Mouse (Mus musculus): ENCODE measurements around the gene Hist1h4c.
"Not testable (repeated sequence)": the region's sequence is repeated elsewhere in the genome, so short reads cannot be mapped to it uniquely, and the experiment has no call there.

The Hist1h4c gene

GRCm38 (mm10) chr13:23737091-23737490 lies 38.8 kb upstream of the Hist1h4c start:
- Histone ChIP-seq H3K9me3 (ENCODE audit: low read length) (no peaks in the 10 kb centered on the region), H3K36me3 (ENCODE audit: insufficient read depth, low read length) (no peaks in the 10 kb centered on the region), H3K4me3 (replicated peaks; ENCODE audit: low read length) (no peak overlapping the region), H3K27me3 (ENCODE audit: insufficient read depth, low read length) (no peaks in the 10 kb centered on the region), H3K4me1 (replicated peaks; ENCODE audit: low read depth, low read length) (peaks cover 13% of the 10 kb centered on the region)
- no peak for TF ChIP-seq NANOG (IDR thresholded peaks at IDR 0.05; ENCODE audit: borderline replicate concordance, low read length)
- no peak for TF ChIP-seq CTCF (conservative IDR thresholded peaks at IDR 0.05; ENCODE audit: low read length)
- no peak for TF ChIP-seq POU5F1 (IDR thresholded peaks at IDR 0.05; ENCODE audit: borderline replicate concordance, low read length)

- TF ChIP-seq POU5F1 (IDR thresholded peaks at IDR 0.05; ENCODE audit: borderline replicate concordance, low read length), result no peak
- peak; percentile 68 for TF ChIP-seq CTCF (conservative IDR thresholded peaks at IDR 0.05; ENCODE audit: low read length)
- TF ChIP-seq NANOG (IDR thresholded peaks at IDR 0.05; ENCODE audit: borderline replicate concordance, low read length), result no peak
- Histone ChIP-seq H3K4me3 (replicated peaks; ENCODE audit: low read length) (no peak overlapping the region), H3K36me3 (ENCODE audit: insufficient read depth, low read length) (no peaks in the 10 kb centered on the region), H3K9me3 (ENCODE audit: low read length) (no peaks in the 10 kb centered on the region), H3K27me3 (ENCODE audit: insufficient read depth, low read length) (peaks cover 15% of the 10 kb centered on the region), H3K4me1 (replicated peaks; ENCODE audit: low read depth, low read length) (peaks cover 9% of the 10 kb centered on the region)
These were observed 34.0 kb upstream of the Hist1h4c start for GRCm38 (mm10) chr13:23732156-23732804.

- TF ChIP-seq POU5F1 (IDR thresholded peaks at IDR 0.05; ENCODE audit: borderline replicate concordance, low read length) (no peak), NANOG (IDR thresholded peaks at IDR 0.05; ENCODE audit: borderline replicate concordance, low read length) (no peak), CTCF (conservative IDR thresholded peaks at IDR 0.05; ENCODE audit: low read length) (no peak)
- Histone ChIP-seq H3K9me3 (ENCODE audit: low read length) (no peaks in the 10 kb centered on the region), H3K27me3 (ENCODE audit: insufficient read depth, low read length) (peaks cover 17% of the 10 kb centered on the region), H3K36me3 (ENCODE audit: insufficient read depth, low read length) (no peaks in the 10 kb centered on the region), H3K4me1 (replicated peaks; ENCODE audit: low read depth, low read length) (peaks cover 5% of the 10 kb centered on the region; the same call in 1 of the 2 replicates), H3K4me3 (replicated peaks; ENCODE audit: low read length) (no peak overlapping the region)
These were observed 32.2 kb upstream of the Hist1h4c start for GRCm38 (mm10) chr13:23730479-23730878.

- peaks cover 5% of the 10 kb centered on the region; the same call in 1 of the 2 replicates for H3K4me1 ChIP-seq (replicated peaks; ENCODE audit: low read depth, low read length)
- H3K9me3 ChIP-seq (ENCODE audit: low read length), result no peaks in the 10 kb centered on the region
- no peaks in the 10 kb centered on the region for H3K36me3 ChIP-seq (ENCODE audit: insufficient read depth, low read length)
- TF ChIP-seq NANOG (IDR thresholded peaks at IDR 0.05; ENCODE audit: borderline replicate concordance, low read length), result no peak
- TF ChIP-seq CTCF (conservative IDR thresholded peaks at IDR 0.05; ENCODE audit: low read length), result no peak
- no peak for TF ChIP-seq POU5F1 (IDR thresholded peaks at IDR 0.05; ENCODE audit: borderline replicate concordance, low read length)
- no peak overlapping the region for H3K4me3 ChIP-seq (replicated peaks; ENCODE audit: low read length)
- H3K27me3 ChIP-seq (ENCODE audit: insufficient read depth, low read length), result peaks cover 17% of the 10 kb centered on the region
These were observed 31.5 kb upstream of the Hist1h4c start for GRCm38 (mm10) chr13:23729706-23730105.

GRCm38 (mm10) chr13:23729192-23729525 lies 30.9 kb upstream of the Hist1h4c start:
- H3K4me1 ChIP-seq (replicated peaks; ENCODE audit: low read depth, low read length), result peaks cover 5% of the 10 kb centered on the region; the same call in 1 of the 2 replicates
- H3K36me3 ChIP-seq (ENCODE audit: insufficient read depth, low read length), result no peaks in the 10 kb centered on the region
- TF ChIP-seq CTCF (conservative IDR thresholded peaks at IDR 0.05; ENCODE audit: low read length) (no peak), NANOG (IDR thresholded peaks at IDR 0.05; ENCODE audit: borderline replicate concordance, low read length) (no peak), POU5F1 (IDR thresholded peaks at IDR 0.05; ENCODE audit: borderline replicate concordance, low read length) (no peak)
- H3K9me3 ChIP-seq (ENCODE audit: low read length), result no peaks in the 10 kb centered on the region
- no peak overlapping the region for H3K4me3 ChIP-seq (replicated peaks; ENCODE audit: low read length)
- H3K27me3 ChIP-seq (ENCODE audit: insufficient read depth, low read length), result peaks cover 17% of the 10 kb centered on the region

GRCm38 (mm10) chr13:23728472-23729191 lies 30.4 kb upstream of the Hist1h4c start:
- Histone ChIP-seq H3K9me3 (ENCODE audit: low read length) (no peaks in the 10 kb centered on the region), H3K27me3 (ENCODE audit: insufficient read depth, low read length) (peaks cover 21% of the 10 kb centered on the region), H3K36me3 (ENCODE audit: insufficient read depth, low read length) (no peaks in the 10 kb centered on the region), H3K4me3 (replicated peaks; ENCODE audit: low read length) (no peak overlapping the region), H3K4me1 (replicated peaks; ENCODE audit: low read depth, low read length) (peaks cover 5% of the 10 kb centered on the region; the same call in 1 of the 2 replicates)
- no peak for TF ChIP-seq POU5F1 (IDR thresholded peaks at IDR 0.05; ENCODE audit: borderline replicate concordance, low read length)
- TF ChIP-seq NANOG (IDR thresholded peaks at IDR 0.05; ENCODE audit: borderline replicate concordance, low read length), result no peak
- no peak for TF ChIP-seq CTCF (conservative IDR thresholded peaks at IDR 0.05; ENCODE audit: low read length)

GRCm38 (mm10) chr13:23725213-23725612 lies 27.0 kb upstream of the Hist1h4c start:
- no peaks in the 10 kb centered on the region for H3K36me3 ChIP-seq (ENCODE audit: insufficient read depth, low read length)
- peaks cover 5% of the 10 kb centered on the region; the same call in 1 of the 2 replicates for H3K4me1 ChIP-seq (replicated peaks; ENCODE audit: low read depth, low read length)
- no peaks in the 10 kb centered on the region for H3K9me3 ChIP-seq (ENCODE audit: low read length)
- no peak for TF ChIP-seq NANOG (IDR thresholded peaks at IDR 0.05; ENCODE audit: borderline replicate concordance, low read length)
- TF ChIP-seq POU5F1 (IDR thresholded peaks at IDR 0.05; ENCODE audit: borderline replicate concordance, low read length), result no peak
- no peak for TF ChIP-seq CTCF (conservative IDR thresholded peaks at IDR 0.05; ENCODE audit: low read length)
- H3K27me3 ChIP-seq (ENCODE audit: insufficient read depth, low read length), result peaks cover 21% of the 10 kb centered on the region
- H3K4me3 ChIP-seq (replicated peaks; ENCODE audit: low read length), result no peak overlapping the region

- Histone ChIP-seq H3K9me3 (ENCODE audit: low read length) (no peaks in the 10 kb centered on the region), H3K27me3 (ENCODE audit: insufficient read depth, low read length) (peaks cover 19% of the 10 kb centered on the region), H3K36me3 (ENCODE audit: insufficient read depth, low read length) (no peaks in the 10 kb centered on the region), H3K4me1 (replicated peaks; ENCODE audit: low read depth, low read length) (peaks cover 4% of the 10 kb centered on the region; the same call in 1 of the 2 replicates), H3K4me3 (replicated peaks; ENCODE audit: low read length) (no peak overlapping the region)
- TF ChIP-seq CTCF (conservative IDR thresholded peaks at IDR 0.05; ENCODE audit: low read length) (no peak), NANOG (IDR thresholded peaks at IDR 0.05; ENCODE audit: borderline replicate concordance, low read length) (no peak), POU5F1 (IDR thresholded peaks at IDR 0.05; ENCODE audit: borderline replicate concordance, low read length) (no peak)
These were observed 26.0 kb upstream of the Hist1h4c start for GRCm38 (mm10) chr13:23724239-23724638.

GRCm38 (mm10) chr13:23717593-23718245 lies 19.5 kb upstream of the Hist1h4c start:
- not testable (repeated sequence) for H3K36me3 ChIP-seq (ENCODE audit: insufficient read depth, low read length); H3K9me3 ChIP-seq (ENCODE audit: low read length); H3K27me3 ChIP-seq (ENCODE audit: insufficient read depth, low read length); H3K4me3 ChIP-seq (replicated peaks; ENCODE audit: low read length)
- peaks cover 11% of the 10 kb centered on the region; the same call in 1 of the 2 replicates for H3K4me1 ChIP-seq (replicated peaks; ENCODE audit: low read depth, low read length)

All from E14TG2a.4 (cell line).